Mouse (Mus musculus) hindbrain, postnatal 0 days (tissue): ENCODE results near the gene 4933424G06Rik. TPM values are rescaled to one million over a fixed set of nuclear protein-coding genes. Genes with fewer than 3 reads are reported as not detected.

ENCODE experiments used
- ATAC-seq: fragments of 200-750 bp; cut with Nextera tagmentation; 2 replicates; pipeline ENCODE4 v1.8.0; 2017; ENCODE audit warnings: mild to moderate bottlenecking, moderate TSS enrichment, moderate library complexity
- DNase-seq: peaks from one replicate; pipeline ENCODE4 v3.0.0-alpha.2; 2015; ENCODE audit warnings: low spot score
- H3K27ac ChIP-seq: fragments of 300-500 bp; sonication (generic); 2 replicates; pipeline ENCODE4 v1.5.1; 2014; ENCODE audit warnings: mild to moderate bottlenecking
- H3K27me3 ChIP-seq: fragments of 300-500 bp; sonication (generic); 2 replicates; pipeline ENCODE4 v1.6.1; 2014; ENCODE audit warnings: low read length, mixed read lengths; ENCODE audit not compliant: insufficient read depth
- H3K36me3 ChIP-seq: fragments of 300-500 bp; sonication (generic); 2 replicates; pipeline ENCODE4 v1.6.1; 2014; ENCODE audit warnings: low read length, mixed read lengths; ENCODE audit not compliant: insufficient read depth
- H3K4me1 ChIP-seq: fragments of 300-500 bp; sonication (generic); 2 replicates; pipeline ENCODE4 v1.6.1; 2014; ENCODE audit warnings: antibody characterized with exemption, low read length, mixed read lengths; ENCODE audit not compliant: insufficient read depth
- H3K4me2 ChIP-seq: fragments of 300-500 bp; sonication (generic); 2 replicates; pipeline ENCODE4 v1.6.1; 2014; ENCODE audit warnings: low read depth, mild to moderate bottlenecking, low read length, moderate library complexity, mixed read lengths
- H3K4me3 ChIP-seq: fragments of 300-500 bp; sonication (generic); 2 replicates; pipeline ENCODE4 v1.5.1; 2014; ENCODE audit warnings: low read length
- H3K9ac ChIP-seq: fragments of 300-500 bp; sonication (generic); replicated peaks from 2 replicates; pipeline ENCODE4 v1.6.1; 2014; ENCODE audit warnings: mild to moderate bottlenecking, low read length, moderate library complexity, mixed read lengths
- H3K9me3 ChIP-seq: fragments of 300-500 bp; sonication (generic); 2 replicates; pipeline ENCODE4 v1.6.1; 2016; ENCODE audit warnings: low read length, mixed read lengths
- CTCF ChIP-seq: IDR thresholded peaks from 2 replicates; pipeline ENCODE4 v1.5.1; 2016; ENCODE audit warnings: antibody characterized with exemption, control low read depth, low read depth
- WGBS: fragments of 180-500 bp; shearing (Covaris S2); extraction: QIAGEN DNeasy Blood & Tissue Kit; methylation state at CpG from one replicate; pipeline ENCODE4 v1.1.7; 2014; 5-methylcytosine and 5-hydroxymethylcytosine counted together
- polyA plus RNA-seq: library from polyadenylated mRNA; unstranded; fragments of >200 nt; fragmentation: Nextera tagmentation; extraction: Ambion mirVana; gene quantifications from 2 replicates; pipeline ENCODE4 v1.2.1, GENCODE M21; 2015
- total RNA-seq: library from RNA; depleted of rRNA; stranded (reverse); fragments of >200 nt; gene quantifications from 2 replicates; pipeline ENCODE4 v1.2.3, GENCODE M21; 2014

Gene 4933424G06Rik
- total and polyA plus RNA-seq, 2 experiments from 2014 or later = 0.89 TPM; not detected in 1

- TF ChIP-seq CTCF = no peak
- Histone ChIP-seq H3K27me3 (no peaks in the 10 kb centered on the region), H3K4me1 (no peaks in the 10 kb centered on the region), H3K9me3 (no peaks in the 10 kb centered on the region), H3K4me2 (no peak overlapping the region), H3K4me3 (no peak overlapping the region), H3K27ac (no peak overlapping the region), H3K9ac (no peak overlapping the region), H3K36me3 (no peaks in the 10 kb centered on the region)
- DNase-seq (no peak), ATAC-seq (no peak)
- 63% methylated on average over 4 of the region's 4 CpGs for WGBS
Observed at GRCm38 (mm10) chr1:36766431-36767205, 56.7 kb downstream of the 4933424G06Rik start.

DNA sequence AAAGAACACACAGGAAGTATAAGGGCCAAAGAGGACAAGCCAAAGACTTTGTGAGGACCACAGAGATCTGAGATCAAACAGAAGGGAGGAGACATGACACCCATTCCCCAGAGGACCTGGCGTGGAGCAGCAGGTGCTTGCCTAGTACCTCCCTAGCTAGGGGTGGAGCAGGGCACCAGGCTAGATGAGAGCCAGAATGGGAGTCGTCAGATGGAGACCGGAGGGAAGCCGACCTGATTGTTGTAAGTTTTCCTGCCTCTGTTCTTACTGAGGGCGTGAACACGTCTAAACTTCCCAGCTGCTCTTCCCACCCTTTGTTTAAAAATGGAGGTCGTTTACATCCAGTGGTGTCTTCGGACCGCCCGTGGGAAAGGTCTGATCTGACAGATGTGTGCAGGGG, 57.4 kb downstream of the 4933424G06Rik start:
- TF ChIP-seq CTCF = no peak
- WGBS = 49% methylated on average over 10 of the region's 10 CpGs
- Histone ChIP-seq H3K4me2 (no peak overlapping the region), H3K27ac (no peak overlapping the region), H3K9ac (no peak overlapping the region), H3K27me3 (no peaks in the 10 kb centered on the region), H3K4me3 (no peak overlapping the region), H3K9me3 (no peaks in the 10 kb centered on the region), H3K36me3 (no peaks in the 10 kb centered on the region), H3K4me1 (no peaks in the 10 kb centered on the region)
- DNase-seq (no peak), ATAC-seq (no peak)

GRCm38 (mm10) chr1:36768786-36769185, 58.8 kb downstream of the 4933424G06Rik start:
- ATAC-seq (no peak), DNase-seq (no peak)
- no peak overlapping the region for H3K4me3 ChIP-seq
- no peak overlapping the region for H3K4me2 ChIP-seq
- no peak for TF ChIP-seq CTCF
- no peak overlapping the region for H3K9ac ChIP-seq
- 74% methylated on average over 5 of the region's 5 CpGs for WGBS
- no peak overlapping the region for H3K27ac ChIP-seq
- no peaks in the 10 kb centered on the region for H3K36me3 ChIP-seq
- H3K27me3 ChIP-seq = no peaks in the 10 kb centered on the region
- H3K9me3 ChIP-seq = no peaks in the 10 kb centered on the region
- H3K4me1 ChIP-seq = no peaks in the 10 kb centered on the region

- H3K9me3 ChIP-seq = no peaks in the 10 kb centered on the region
- ATAC-seq (no peak), DNase-seq (no peak)
- no peaks in the 10 kb centered on the region for H3K4me1 ChIP-seq
- H3K4me3 ChIP-seq = no peak overlapping the region
- no peak overlapping the region for H3K27ac ChIP-seq
- no peak overlapping the region for H3K9ac ChIP-seq
- no peak overlapping the region for H3K4me2 ChIP-seq
- no peaks in the 10 kb centered on the region for H3K27me3 ChIP-seq
- WGBS = 88% methylated on average over 1 of the region's 1 CpGs
- no peak for TF ChIP-seq CTCF
- no peaks in the 10 kb centered on the region for H3K36me3 ChIP-seq
Observed at GRCm38 (mm10) chr1:36769951-36770350, 60.0 kb downstream of the 4933424G06Rik start.

GRCm38 (mm10) chr1:36770998-36771397, 61.0 kb downstream of the 4933424G06Rik start:
- Histone ChIP-seq H3K27ac (no peak overlapping the region), H3K36me3 (no peaks in the 10 kb centered on the region), H3K4me1 (no peaks in the 10 kb centered on the region), H3K9ac (no peak overlapping the region), H3K9me3 (no peaks in the 10 kb centered on the region), H3K4me3 (no peak overlapping the region), H3K27me3 (no peaks in the 10 kb centered on the region), H3K4me2 (peak overlapping the region; percentile 10; the same call in 1 of the 2 replicates)
- no peak for TF ChIP-seq CTCF
- DNase-seq (no peak), ATAC-seq (0 out of 2 replicates have a peak, but pooled peaks have one; percentile 18)
- 21% methylated on average over 27 of the region's 27 CpGs for WGBS

- no peaks in the 10 kb centered on the region for H3K27me3 ChIP-seq
- DNase-seq (no peak), ATAC-seq (no peak)
- H3K36me3 ChIP-seq = no peaks in the 10 kb centered on the region
- H3K9ac ChIP-seq = no peak overlapping the region
- 88% methylated on average over 9 of the region's 9 CpGs for WGBS
- no peaks in the 10 kb centered on the region for H3K4me1 ChIP-seq
- no peak overlapping the region for H3K4me3 ChIP-seq
- H3K9me3 ChIP-seq = no peaks in the 10 kb centered on the region
- TF ChIP-seq CTCF = no peak
- no peak overlapping the region for H3K27ac ChIP-seq
- H3K4me2 ChIP-seq = no peak overlapping the region
Observed at GRCm38 (mm10) chr1:36772198-36772934, 62.4 kb downstream of the 4933424G06Rik start.

- Histone ChIP-seq H3K9ac (no peak overlapping the region), H3K36me3 (no peaks in the 10 kb centered on the region), H3K4me3 (no peak overlapping the region), H3K4me1 (no peaks in the 10 kb centered on the region), H3K27me3 (no peaks in the 10 kb centered on the region), H3K4me2 (no peak overlapping the region), H3K9me3 (no peaks in the 10 kb centered on the region), H3K27ac (no peak overlapping the region)
- no peak for TF ChIP-seq CTCF
- no peak for DNase-seq
- no peak for ATAC-seq
- WGBS = 93% methylated on average over 13 of the region's 13 CpGs
Observed at GRCm38 (mm10) chr1:36780793-36781192, 70.8 kb downstream of the 4933424G06Rik start.
